Mouse (Mus musculus) heart, postnatal 0 days (tissue): ENCODE measurements around the gene RPS10-NUDT3. TPM values are rescaled to one million over a fixed set of nuclear protein-coding genes. Genes with fewer than 3 reads are reported as not detected.

Source experiments
- ATAC-seq: fragments of 200-750 bp; cut with Nextera tagmentation; 2 replicates; pipeline ENCODE4 v1.8.0; 2017; ENCODE audit warnings: low read depth, moderate number of reproducible peaks, moderate library complexity; ENCODE audit not compliant: insufficient read depth
- DNase-seq: peaks from one replicate; pipeline ENCODE4 v3.0.0-alpha.2; 2016; ENCODE audit warnings: low spot score
- H3K27ac ChIP-seq: fragments of 300-500 bp; sonication (generic); 2 replicates; pipeline ENCODE4 v1.5.1; 2014; ENCODE audit warnings: low read depth, mild to moderate bottlenecking
- H3K27me3 ChIP-seq: fragments of 300-500 bp; sonication (generic); 2 replicates; pipeline ENCODE4 v1.6.1; 2014; ENCODE audit warnings: low read length, mixed read lengths; ENCODE audit not compliant: control insufficient read depth, insufficient read depth
- H3K36me3 ChIP-seq: fragments of 300-500 bp; sonication (generic); replicated peaks from 2 replicates; pipeline ENCODE4 v1.6.1; 2014; ENCODE audit warnings: low read length, mixed read lengths; ENCODE audit not compliant: control insufficient read depth, insufficient read depth
- H3K4me1 ChIP-seq: fragments of 300-500 bp; sonication (generic); 2 replicates; pipeline ENCODE4 v1.6.1; 2014; ENCODE audit warnings: antibody characterized with exemption; ENCODE audit not compliant: control insufficient read depth, insufficient read depth
- H3K4me2 ChIP-seq: fragments of 300-500 bp; sonication (generic); 2 replicates; pipeline ENCODE4 v1.6.1; 2014; ENCODE audit warnings: low read depth, mild to moderate bottlenecking, low read length, moderate library complexity
- H3K4me3 ChIP-seq: fragments of 300-500 bp; sonication (generic); 2 replicates; pipeline ENCODE4 v1.5.1; 2014; ENCODE audit warnings: low read depth, low read length
- H3K9ac ChIP-seq: fragments of 300-500 bp; sonication (generic); replicated peaks from 2 replicates; pipeline ENCODE4 v1.6.1; 2014; ENCODE audit warnings: low read depth, low read length, mixed read lengths
- H3K9me3 ChIP-seq: fragments of 300-500 bp; sonication (generic); replicated peaks from 2 replicates; pipeline ENCODE4 v1.6.1; 2016; ENCODE audit warnings: low read length; ENCODE audit not compliant: control insufficient read depth
- CTCF ChIP-seq: IDR thresholded peaks from 2 replicates; pipeline ENCODE4 v1.5.1; 2016; ENCODE audit warnings: antibody characterized with exemption, control low read depth, low read depth
- EP300 ChIP-seq: IDR thresholded peaks from 2 replicates; pipeline ENCODE4 v1.6.1; 2016; ENCODE audit warnings: antibody characterized with exemption, low read depth
- WGBS: fragments of 180-500 bp; shearing (Covaris S2); extraction: QIAGEN DNeasy Blood & Tissue Kit; methylation state at CpG from one replicate; pipeline ENCODE4 v1.1.7; 2014; 5-methylcytosine and 5-hydroxymethylcytosine counted together
- polyA plus RNA-seq: library from polyadenylated mRNA; unstranded; fragments of >200 nt; fragmentation: Nextera tagmentation; extraction: Ambion mirVana; gene quantifications from 2 replicates; pipeline ENCODE4 v1.2.1, GENCODE M21; 2015
- total RNA-seq: library from RNA; depleted of rRNA; stranded (reverse); fragments of >200 nt; gene quantifications from 2 replicates; pipeline ENCODE4 v1.2.3, GENCODE M21; 2014; ENCODE audit warnings: low replicate concordance; rRNA removed

Gene RPS10-NUDT3
- total RNA-seq (not detected in 2 replicates), polyA plus RNA-seq (not detected in 2 replicates)

DNA sequence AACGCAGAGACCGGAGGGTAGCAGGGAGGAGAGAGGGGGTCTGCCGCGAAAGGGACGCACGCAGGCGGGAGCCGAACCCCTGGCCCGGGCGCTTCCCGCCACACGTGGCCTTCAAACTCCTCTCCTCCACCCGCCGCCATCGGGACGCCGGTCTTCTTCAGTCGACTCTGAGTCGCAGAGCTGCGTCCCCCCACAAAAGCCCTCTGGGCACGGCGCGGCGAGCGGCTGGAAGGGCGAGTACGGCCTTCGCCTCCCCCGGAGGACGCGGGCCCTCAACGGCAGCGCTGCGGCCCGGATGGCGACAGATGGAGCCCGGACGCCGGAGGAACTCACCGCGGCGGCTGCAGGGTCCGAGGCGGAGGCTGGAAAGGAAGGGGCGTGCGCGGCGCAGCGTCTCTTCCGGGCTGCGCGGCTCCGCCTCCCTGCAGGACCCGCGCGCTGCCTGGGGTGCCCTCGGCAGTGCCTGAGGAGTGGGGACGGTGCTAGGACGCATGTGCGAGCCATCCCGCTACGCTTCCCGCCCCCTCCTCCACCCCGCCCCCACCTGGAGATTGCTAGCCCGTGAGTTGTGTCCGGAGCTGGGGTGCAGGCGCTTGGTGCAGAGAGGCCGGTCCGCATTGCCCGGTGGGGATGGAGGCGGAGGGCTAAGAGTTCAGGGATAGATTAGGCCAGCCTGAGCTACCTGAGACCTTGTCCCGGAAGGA is at the start of gene RPS10-NUDT3:
RPS10-NUDT3 (minus strand) TSS at position 352 of the 704 bp plus-strand sequence.
- under 1% methylated on average over 68 of the region's 72 CpGs for WGBS
- H3K4me1 ChIP-seq: peaks cover 18% of the 10 kb centered on the region
- H3K4me3 ChIP-seq: peak within 1 kb of the TSS; percentile 89
- peak; percentile 93 for DNase-seq
- H3K9ac ChIP-seq: peak within 1 kb of the TSS; percentile 94
- ATAC-seq: peak; percentile 97
- peak within 1 kb of the TSS; percentile 89 for H3K27ac ChIP-seq
- no peaks in the 10 kb centered on the region for H3K27me3 ChIP-seq
- peak within 1 kb of the TSS; percentile 74 for H3K4me2 ChIP-seq
- peak; percentile 72 for TF ChIP-seq EP300
- no peak for TF ChIP-seq CTCF
- H3K36me3 ChIP-seq: peaks cover 40% of the 10 kb centered on the region
- H3K9me3 ChIP-seq: no peaks in the 10 kb centered on the region

DNA sequence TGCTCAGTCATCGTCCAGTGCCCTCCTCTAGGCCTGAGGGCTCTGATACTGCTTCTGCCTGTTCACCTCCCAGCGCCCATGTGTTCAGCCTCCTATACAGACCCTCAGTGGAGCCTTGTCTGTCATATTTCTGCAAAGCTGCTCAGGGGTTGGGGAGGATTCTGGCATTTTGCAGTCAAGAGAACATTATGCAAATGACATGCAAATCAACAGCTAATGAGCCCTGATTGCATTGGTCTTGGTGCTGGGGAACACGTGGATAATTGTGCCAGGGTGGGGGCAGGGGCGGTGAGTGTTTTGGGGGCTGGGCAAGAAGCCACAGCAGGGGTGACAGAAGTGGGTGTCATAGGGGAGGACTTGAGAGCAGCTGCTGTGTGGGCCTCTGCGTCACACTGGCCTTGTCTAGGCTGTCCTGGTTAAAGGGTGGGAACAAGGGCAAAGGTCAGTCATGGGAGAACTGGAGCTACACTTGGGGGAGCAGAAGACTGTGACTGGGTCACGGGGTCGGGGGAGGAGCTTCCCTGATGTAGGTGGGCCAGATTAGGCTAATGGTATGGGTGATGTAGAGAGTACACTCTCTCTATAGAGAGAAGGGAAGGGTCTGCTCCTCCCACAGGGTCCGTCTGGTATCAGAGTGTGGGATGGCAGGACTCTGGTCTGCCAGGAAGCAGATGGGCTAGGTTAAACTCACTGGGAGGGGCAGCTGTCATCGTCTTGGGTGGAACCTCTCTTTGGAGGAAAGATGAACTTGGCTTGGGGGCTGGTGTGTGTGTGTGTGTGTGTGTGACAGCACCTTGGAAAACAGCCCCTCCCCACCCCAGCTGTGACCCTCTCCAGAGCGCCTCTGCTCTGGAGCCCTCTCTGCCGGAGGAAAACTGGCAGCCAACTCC is 44.1 kb upstream of the RPS10-NUDT3 start:
- 47% methylated on average over 11 of the region's 11 CpGs for WGBS
- DNase-seq: no peak
- ATAC-seq: no peak; the same call in 1 of the 2 replicates

DNA sequence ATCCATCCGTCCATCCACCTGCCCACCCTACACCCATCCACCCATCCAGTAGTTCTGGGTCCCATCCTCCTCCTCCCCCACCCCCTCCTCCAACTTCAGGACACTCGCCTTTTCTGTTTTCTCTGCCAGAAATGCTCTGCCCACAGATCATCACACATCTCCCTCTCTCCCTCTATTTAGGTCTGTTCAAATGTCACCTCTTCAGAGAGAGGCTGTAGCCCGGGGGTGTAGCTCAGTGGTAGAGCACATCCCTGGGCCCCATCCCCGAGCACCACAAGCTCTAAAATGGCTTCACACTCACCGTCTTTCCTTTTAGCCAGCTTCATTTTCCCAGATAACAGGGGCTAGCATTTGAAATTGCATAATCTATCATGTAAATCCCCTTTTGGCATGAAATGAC is 42.7 kb upstream of the RPS10-NUDT3 start:
- 74% methylated on average over 5 of the region's 5 CpGs for WGBS
- Histone ChIP-seq H3K9me3 (no peaks in the 10 kb centered on the region), H3K27ac (no peak overlapping the region), H3K4me3 (no peak overlapping the region), H3K4me2 (no peak overlapping the region), H3K36me3 (no peaks in the 10 kb centered on the region), H3K27me3 (peaks cover 2% of the 10 kb centered on the region; the same call in 1 of the 2 replicates), H3K4me1 (no peaks in the 10 kb centered on the region), H3K9ac (no peak overlapping the region)
- TF ChIP-seq EP300: no peak
- TF ChIP-seq CTCF: no peak
- ATAC-seq (no peak), DNase-seq (no peak)

More for the DNA sequence above, 44.1 kb upstream of the RPS10-NUDT3 start:
- no peak for TF ChIP-seq CTCF
- no peak for TF ChIP-seq EP300
- Histone ChIP-seq H3K36me3 (no peaks in the 10 kb centered on the region), H3K9me3 (no peaks in the 10 kb centered on the region), H3K9ac (no peak overlapping the region), H3K4me1 (no peaks in the 10 kb centered on the region), H3K27ac (no peak overlapping the region), H3K4me3 (no peak overlapping the region), H3K4me2 (no peak overlapping the region), H3K27me3 (peaks cover 16% of the 10 kb centered on the region; the same call in 1 of the 2 replicates)

DNA sequence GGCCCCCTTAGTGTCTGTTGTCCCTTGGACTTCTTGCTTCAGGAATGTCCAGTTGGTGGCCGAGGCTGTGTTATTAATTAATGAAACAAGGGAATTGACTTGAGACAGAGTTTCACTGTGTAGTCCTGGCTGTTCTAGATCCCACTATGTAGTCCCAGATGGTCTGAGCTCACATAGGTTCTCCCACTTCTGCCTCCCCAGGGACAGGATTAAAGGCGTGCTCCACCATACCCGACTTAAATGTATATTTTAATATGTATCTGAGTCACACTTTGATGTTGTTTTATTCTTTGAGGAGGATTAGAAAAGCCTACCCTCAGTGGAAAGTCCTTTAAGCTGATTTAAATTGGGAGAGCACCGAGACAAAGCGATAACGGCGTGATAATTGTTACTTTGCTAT is 41.2 kb upstream of the RPS10-NUDT3 start:
- H3K4me1 ChIP-seq: no peaks in the 10 kb centered on the region
- H3K4me2 ChIP-seq: no peak overlapping the region
- no peak overlapping the region for H3K9ac ChIP-seq
- H3K9me3 ChIP-seq: no peaks in the 10 kb centered on the region
- H3K36me3 ChIP-seq: no peaks in the 10 kb centered on the region
- no peak overlapping the region for H3K4me3 ChIP-seq
- ATAC-seq (no peak), DNase-seq (no peak)
- TF ChIP-seq CTCF (no peak), EP300 (no peak)
- 53% methylated on average over 7 of the region's 7 CpGs for WGBS
- no peaks in the 10 kb centered on the region for H3K27me3 ChIP-seq
- no peak overlapping the region for H3K27ac ChIP-seq

DNA sequence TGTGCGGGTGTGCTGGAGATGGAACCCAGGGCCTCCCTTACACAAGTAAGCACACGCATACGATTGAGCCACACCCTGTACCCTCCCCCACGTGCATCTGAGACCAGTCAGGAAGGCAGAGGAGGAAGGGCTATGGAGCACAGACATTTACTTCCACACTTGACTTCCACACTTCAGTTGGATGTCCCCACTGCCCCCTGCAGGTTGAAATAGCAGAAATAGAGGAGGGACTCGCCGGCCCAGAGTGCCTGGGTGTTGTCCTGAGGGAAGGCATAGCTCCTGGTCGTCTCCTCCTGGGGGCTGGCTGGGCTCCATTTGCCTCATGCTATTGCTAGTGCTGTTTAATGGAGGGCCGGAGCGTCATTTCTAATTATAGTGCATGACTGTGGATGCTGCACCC is 40.4 kb upstream of the RPS10-NUDT3 start:
- no peak for DNase-seq
- Histone ChIP-seq H3K27me3 (no peaks in the 10 kb centered on the region), H3K27ac (no peak overlapping the region), H3K9me3 (no peaks in the 10 kb centered on the region), H3K4me2 (no peak overlapping the region), H3K9ac (no peak overlapping the region), H3K4me1 (no peaks in the 10 kb centered on the region), H3K4me3 (no peak overlapping the region), H3K36me3 (no peaks in the 10 kb centered on the region)
- 46% methylated on average over 9 of the region's 9 CpGs for WGBS
- no peak for ATAC-seq
- TF ChIP-seq EP300 (no peak), CTCF (peak; percentile 20)
